Mouse (Mus musculus): ENCODE results near the gene 1810010H24Rik. TPM values are rescaled to one million over a fixed set of nuclear protein-coding genes. Genes with fewer than 3 reads are reported as not detected.
"Not testable (repeated sequence)": the region's sequence is repeated elsewhere in the genome, so short reads cannot be mapped to it uniquely, and the experiment has no call there.

1810010H24Rik gene
- polyA plus RNA-seq, 3 experiments from 2014 or later, result 0.75 to 1.1 (median 0.88) TPM

DNA sequence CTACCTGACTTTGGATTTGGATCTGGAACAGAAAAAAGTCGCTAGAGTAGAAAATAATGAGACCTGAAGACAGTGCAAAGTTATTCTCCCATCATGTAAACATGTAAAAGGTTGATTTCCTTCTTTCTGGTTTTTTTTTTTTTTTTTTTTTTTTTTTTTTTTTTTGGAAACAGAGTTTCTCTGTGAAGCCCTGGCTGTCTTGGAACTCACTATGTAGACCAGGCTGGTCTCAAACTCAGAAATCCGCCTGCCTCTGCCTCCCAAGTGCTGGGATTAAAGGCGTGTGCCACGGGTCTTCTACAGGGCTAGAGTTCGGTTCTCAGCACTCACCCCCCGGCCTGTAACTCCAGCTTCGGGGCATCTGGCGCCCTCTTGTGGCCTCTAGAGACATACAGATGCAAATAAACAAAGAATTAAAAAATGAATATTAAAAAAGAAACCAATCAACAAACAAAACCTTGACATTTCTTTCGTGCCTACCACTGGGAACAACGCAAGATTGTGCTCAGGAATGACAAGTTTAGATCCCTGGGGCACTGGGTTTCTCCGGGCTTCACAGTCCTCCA is 11.4 kb upstream of the 1810010H24Rik start:
- no peak for ATAC-seq

DNA sequence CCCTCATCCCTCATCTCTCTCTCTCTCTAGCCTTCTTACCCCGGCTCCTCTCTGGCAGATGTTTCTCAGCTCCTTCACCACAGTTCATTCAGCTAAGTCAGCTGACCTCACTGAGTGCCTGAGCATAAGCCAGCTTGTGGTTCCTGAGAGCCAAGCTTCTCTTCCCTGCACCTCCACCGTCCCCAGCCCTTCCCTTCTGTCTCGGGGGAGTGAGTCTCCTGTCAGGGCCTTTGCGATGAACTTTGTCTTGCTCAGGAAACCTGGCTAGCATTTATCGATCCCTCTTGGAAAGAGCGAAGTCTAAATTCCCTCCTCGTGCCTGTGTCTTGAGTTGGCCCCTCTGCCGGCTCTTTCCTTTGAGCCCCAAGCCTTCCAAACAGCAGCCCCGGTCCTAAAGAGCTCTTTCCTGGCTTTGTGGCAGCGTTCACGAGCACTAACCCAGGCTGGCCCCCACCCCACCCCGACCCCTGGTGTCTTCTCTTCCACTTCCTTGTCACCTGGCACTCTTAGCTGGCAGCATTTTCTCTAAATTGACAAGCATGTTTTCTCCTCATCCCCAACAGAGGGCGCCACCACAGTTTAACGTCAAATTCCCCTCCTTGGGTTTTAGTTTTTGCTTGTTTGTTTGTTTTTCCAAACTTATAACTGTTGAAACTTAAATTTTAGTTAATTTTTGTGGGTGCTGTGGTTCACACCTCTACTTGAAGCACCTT is 10.7 kb upstream of the 1810010H24Rik start:
- no peak for ATAC-seq

DNA sequence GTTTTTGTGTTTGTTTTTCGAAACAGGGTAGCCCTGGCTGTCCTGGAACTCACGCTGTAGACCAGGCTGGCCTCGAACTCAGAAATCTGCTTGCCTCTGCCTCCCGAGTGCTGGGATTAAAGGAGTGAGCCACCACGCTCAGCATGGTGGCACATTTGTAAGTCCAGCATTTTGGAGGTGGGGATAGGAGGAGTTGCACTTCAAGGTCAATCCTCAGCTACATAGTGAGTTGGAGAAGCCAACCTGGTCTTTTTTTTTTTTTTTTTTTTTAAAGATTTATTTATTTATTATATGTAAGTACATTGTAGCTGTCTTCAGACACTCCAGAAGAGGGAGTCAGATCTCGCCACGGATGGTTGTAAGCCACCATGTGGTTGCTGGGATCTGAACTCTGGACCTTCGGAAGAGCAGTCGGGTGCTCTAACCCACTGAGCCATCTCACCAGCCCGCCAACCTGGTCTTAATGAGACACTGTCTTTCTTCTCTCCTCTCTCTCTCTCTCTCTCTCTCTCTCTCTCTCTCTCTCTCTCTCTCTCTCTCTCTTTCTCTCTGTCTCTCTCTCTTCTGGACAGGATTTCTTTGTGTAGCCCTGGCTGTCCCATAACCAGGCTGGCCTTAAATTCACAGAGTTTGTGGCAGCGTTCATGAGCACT is 9.8 kb upstream of the 1810010H24Rik start:
- not testable (repeated sequence) for ATAC-seq

DNA sequence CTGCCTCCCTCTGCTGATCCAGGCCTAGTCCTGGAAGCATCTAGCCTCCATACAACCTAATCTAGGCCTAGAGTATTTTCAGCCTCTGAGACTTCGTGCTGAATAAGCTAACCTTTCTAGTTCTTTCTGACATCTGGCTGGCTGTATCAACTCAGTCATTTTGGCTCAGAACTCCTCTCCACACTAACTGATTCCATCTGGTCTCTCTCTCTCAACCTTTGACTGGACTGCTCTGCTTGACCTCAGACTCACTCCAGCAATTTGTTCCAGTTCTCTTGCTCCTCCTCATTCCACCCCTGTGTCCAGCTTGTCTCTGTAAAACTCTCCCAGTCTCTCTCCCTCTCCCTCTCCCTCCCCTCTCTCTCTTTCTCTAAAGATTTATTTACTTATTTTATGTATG is 8.6 kb upstream of the 1810010H24Rik start:
- ATAC-seq, result no peak

DNA sequence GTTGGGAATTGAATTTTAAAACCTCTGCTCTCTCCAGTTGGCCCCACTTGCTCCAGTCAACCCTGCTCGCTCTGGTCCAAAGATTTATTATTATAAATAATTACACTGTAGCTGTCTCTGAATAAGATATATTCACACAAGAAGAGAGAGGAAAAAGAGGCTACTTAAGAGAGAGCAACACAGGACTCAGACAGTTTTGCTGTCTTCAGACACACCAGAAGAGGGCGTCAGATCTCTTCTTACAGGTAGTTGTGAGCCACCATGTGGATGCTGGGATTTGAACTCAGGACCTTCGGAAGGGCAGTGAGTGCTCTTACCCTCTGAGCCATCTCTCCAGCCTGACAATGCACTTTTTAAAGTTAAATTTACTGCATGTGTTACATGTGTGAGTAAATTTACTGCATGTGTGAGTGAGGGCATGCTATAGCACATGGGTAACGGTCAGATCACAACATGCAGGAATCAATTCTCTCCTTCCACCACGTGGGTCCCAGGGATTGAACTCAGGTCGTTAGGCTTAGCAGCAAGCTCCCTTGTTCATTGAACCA is 8.1 kb upstream of the 1810010H24Rik start:
- ATAC-seq, result no peak

DNA sequence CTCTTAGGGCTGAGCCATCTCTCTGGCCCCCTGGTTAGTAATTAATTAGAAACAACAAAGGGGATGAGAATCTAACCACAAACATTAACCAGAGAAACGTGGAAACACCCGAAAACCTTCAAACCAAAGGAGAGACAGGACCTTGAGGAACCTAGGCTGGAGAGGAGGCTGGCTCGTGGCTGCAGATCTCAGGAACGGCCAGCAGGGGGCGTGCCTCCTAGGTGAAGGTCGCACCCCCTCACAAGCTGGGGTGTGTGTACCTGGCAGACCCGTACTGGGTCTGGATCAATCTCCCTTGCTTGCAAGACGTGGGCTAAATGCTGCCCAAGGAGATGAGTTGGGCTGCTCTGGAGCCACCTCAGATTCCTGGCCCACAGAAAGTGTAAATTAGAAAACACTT is 6.9 kb upstream of the 1810010H24Rik start:
- no peak for ATAC-seq

DNA sequence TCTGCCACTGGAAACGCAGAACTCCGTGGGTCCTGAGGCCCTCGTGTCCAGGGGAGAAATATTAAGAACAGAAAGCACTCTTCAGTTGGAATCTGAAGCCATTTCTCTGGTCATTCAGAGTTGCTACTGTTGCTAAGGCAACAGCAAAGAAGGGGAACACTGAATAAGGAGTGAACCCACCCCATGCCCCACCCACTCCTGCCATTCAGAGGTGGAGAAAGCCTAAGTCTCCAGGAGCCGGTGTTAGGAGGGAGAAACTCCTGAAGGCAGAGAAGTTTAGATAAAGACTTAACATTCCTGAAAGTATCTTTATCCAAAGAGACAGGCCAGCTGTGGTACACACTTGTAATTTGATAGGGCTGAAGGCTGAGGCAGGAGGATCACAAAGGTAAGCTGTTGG is 6.2 kb upstream of the 1810010H24Rik start:
- no peak for ATAC-seq

DNA sequence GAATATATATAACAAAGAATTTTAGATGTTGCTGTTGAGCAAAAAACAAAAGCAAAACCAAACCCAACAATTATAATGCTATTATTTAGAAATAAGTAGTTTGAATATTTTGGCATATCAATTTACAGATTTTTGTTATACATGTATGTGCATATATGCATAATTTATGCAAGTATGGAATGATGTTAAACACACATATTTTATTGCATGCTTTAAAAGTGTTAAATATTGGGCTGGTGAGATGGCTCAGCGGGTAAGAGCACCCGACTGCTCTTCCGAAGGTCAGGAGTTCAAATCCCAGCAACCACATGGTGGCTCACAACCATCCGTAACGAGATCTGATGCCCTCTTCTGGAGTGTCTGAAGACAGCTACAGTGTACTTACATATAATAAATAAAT is 5.8 kb upstream of the 1810010H24Rik start:
- ATAC-seq, result not testable (repeated sequence)

DNA sequence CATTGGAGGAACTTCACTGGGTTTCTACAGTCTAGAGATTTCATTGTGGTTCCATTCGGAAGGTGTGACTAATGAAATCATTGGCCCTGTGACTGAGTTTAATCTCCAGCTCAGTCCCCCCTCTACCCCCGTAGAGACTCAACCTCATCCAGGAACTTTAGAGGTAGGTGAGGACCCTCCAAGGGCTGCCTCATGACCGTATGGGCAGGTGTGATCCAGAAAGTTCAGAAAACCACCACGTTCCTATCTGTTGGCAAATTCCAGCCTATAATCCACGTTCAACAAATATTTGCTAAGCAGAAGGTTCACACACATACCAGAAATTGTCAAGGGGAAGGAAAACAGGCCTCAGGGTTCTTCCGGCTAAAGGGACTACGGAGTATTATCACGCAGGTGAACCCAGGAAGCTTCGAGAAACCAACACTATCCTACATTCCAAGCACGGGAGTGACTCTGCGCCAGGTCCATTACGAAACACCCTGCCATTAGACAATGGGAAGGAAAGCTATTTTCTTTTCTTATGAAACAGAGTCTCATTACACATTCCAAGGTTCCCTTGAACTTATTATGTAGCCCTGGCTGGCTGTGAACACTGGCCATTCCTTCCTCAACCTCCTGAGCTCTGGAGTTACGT is 3.3 kb upstream of the 1810010H24Rik start:
- ATAC-seq, result no peak

DNA sequence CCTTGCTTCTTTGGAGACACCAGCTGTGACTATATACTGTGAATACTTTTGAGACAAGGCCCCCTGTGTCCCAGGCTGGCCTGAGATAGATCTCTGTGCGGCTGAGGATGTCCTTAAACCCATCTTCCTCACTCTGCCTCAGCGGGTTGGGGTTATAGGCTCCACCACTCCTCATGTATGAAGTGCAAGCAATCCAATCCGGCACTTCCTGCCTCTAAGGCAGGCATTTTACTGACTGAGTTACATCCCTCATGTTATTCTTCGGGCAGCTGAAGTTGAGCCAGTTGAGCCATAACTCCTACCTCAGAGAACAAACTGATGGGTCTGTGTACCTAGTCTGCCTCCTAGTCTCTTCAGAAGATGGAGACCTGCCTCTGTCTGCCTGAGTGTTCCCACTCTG is 1.1 kb upstream of the 1810010H24Rik start:
- ATAC-seq, result no peak

DNA sequence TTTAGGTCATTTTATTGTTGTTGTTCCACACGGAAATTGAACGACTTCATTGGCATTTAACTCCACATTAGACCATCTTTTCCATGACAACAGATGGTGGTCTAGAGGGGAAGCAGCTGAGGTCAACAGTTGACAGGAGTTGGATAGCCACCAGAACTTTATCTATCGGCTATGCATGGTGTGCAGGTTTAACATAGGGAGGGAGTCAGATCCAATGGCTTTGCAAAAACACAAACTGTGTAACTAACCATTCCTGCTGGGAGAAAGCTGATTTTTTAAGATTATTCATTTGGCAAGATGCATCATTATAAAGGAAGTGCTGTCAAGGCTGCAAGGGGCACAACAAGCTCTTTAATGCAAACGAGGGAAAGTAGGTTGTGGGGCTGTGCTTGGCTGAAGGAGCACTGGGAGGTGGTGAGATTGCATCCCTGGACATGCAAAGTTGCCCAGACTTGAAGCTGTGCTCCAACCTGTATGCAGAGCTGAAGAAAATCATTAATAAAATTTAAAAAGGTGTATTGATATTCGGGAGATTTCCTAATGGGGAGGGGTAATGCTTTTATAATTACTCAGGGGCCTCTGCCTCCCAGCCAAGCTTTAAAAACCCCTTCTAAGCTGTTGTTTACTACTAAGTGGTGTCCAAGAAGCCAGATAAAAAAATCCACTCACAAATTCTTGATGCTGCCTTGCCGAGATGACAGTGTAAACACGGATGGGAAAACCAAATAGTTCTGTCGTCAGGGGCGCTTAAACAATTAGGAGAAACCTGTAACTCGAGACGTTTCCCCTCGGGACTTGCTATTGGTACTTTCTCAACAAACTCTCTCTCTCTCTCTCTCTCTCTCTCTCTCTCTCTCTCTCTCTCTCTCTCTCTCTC is 1.3 kb downstream of the 1810010H24Rik start:
- ATAC-seq, result no peak

DNA sequence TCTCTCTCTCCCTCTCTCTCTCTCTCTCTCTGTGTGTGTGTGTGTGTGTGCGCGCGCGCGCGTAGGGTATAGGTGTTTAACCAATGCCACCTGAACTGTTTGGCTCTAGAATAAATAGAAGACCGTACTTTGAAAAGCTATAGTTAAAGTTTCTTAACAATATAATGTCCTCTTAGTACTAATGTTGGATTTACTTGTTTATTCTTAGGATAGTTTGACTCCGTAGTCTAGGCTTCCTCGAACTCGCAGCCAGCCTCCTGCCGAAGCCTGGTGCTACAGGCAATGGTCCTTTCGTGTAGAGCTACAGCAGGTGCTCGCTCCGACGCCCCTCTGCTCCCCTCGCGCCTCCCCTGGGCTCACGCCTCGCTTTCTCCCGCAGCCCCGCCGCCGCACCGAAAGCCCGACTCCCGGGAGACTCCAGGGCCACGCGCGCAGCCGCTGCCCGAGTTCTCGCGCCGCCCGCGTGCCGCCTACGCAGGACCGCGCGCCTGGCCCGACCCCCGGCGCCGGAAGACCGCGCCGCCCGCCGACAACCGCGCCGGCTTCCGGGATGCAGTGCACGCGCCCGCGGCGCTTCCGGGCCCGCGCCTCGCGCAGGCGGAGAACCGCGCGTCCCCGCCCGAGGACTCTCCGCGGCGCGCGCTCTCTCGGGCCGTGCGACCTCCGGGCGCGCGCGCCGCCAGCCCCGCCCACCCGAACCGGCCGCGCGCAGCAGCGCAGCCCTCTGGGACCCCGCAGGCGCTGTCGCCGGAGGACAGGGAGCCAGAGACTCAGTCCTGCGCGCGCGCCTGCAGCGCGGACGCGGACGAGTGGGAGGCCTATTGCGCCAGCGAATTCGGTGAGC is 2.2 kb downstream of the 1810010H24Rik start:
- peak; percentile 75 for ATAC-seq

DNA sequence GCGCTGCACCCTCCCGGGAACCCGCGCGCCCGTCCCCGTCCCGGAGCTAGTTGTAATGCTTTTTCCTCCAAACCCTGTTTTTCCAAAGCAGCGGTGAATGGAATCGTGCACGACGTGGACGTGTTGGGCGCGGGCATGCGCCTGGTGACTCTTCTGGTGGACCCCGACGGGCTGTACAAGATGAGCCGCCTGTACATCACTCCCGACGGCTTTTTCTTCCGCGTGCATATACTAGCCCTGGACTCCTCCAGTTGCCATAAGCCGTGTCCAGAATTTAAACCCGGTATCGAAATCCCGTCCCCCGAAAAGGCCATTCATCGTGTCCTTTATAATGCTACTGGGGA is 2.8 kb downstream of the 1810010H24Rik start:
- peak; percentile 5 for ATAC-seq

DNA sequence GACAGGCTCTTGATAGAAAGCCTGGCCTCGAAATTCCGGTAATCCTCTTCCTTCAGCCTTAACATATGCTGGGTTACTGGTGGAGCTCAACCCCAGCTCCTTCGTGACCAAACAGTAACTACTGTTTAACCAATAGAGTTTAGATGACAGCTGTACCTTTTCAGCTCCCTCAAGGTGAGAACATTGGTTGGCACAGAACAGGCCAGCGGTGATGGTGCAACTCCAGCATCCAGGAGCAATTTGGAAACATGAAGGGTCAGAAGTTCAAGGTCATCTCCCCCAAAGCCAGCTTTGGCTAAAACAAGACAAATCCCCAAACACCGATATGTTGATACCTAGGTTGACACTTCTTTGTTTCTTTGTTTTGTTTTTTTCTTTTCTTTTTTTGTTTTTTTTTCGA is 3.3 kb downstream of the 1810010H24Rik start:
- ATAC-seq, result no peak

DNA sequence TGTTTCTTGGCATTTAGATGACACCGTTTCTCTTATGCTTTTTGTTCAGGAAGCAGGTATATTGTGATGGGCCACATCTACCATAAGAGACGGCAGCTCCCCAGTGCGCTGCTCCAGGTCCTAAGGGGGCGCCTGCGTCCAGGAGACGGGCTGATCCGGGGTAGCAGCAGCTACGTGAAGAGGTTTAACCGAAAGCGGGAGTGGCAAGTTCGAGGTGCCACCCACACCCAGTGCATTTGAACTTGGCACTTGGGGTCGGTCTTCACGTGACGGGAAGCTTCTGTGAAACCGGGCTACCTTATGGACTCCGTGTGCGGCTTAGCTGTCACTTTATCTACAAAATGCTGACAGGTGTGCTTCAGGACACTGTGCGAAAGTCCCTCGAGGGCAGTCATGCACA is 4.1 kb downstream of the 1810010H24Rik start:
- ATAC-seq, result no peak

DNA sequence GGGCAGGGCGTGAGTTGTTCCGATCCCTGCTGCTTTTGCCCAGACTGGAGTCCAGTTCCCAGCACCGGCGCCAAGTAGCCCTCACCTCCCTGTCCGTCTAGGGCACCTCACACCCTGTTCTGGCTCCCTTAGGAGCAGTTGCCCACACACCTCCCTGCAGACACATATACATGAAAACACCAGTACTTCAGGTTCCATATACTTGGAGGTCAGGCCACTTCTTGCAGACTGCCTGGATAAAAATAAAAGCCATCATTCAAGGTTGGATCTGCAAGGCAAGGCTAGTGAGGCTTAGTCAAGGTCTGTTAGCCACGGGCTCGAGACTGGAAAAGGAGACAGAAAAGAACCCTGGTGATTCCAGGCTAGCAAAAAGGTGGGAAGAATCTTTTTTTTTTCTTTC is 6.2 kb downstream of the 1810010H24Rik start:
- no peak for ATAC-seq

DNA sequence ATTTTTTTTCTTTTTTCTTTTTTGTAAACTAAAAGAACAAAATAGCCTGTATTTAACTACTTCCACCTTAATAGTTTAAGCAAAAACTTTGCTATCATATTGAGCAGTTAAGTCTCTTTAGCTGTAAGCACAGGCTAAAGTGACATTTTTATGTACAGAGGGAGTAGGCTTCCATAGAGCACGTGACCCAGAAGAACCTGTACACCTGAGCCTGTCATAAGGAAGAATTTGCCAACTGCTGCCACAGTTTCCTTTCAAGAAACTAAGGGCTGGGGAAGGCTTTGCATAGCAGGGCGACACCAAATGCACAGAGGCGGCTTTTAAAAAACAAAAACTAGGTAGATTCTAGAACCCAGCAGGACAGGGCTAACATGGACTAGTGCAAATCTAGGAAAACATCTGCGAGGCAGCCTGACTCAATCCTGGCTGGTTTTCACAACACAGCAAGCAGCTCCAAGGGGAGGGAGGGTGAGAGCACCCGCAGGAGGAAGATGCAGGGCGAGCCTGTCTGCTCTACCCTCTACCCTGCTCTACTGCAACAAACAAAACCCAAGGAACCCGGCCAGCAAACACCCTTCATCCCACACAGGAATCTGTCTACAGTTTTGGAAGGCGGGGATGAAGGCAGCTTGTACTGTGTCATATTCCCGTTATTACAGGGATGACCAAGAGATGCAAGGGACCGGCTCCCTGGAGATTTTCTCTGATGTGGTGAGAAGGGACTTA is 8.8 kb downstream of the 1810010H24Rik start:
- ATAC-seq, result no peak

DNA sequence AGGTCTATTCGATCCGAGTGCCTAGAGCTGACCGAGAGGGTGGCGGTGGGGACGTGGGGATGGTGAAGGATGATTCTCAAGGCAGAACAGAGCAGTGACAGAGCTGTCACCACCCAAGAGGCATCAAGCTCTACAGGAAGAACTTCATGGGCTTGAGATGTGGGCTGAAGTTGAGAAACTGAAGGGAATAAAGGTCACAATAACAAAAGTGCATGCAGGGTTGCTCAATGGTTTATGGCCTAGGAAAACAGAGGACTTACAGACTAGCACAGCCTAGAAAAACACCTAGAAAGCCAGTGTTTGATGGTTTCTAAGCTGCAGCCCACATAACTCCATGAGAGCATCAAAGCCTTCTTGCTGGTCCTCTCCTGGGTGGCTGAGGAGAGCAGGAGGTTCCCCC is 13.9 kb downstream of the 1810010H24Rik start:
- no peak for ATAC-seq

DNA sequence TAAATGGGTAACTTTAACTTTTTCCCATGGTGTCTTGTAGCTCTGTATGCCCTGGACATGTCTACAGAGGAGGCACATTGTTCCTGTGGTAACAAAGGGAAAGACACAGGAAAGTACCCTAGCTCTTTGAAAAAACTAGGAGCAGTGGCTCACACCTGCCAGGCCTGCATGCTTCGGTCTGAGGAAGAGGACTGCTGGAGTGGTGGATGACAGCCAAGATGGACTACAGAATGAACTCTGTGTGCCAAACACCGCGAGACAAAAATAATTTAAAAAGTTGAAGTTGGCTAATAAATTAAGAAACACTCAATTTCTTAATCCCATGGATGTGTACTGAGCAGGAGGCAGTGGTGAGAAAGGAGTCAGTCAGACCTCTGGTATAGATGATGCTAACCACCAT is 15.9 kb downstream of the 1810010H24Rik start:
- no peak for ATAC-seq

DNA sequence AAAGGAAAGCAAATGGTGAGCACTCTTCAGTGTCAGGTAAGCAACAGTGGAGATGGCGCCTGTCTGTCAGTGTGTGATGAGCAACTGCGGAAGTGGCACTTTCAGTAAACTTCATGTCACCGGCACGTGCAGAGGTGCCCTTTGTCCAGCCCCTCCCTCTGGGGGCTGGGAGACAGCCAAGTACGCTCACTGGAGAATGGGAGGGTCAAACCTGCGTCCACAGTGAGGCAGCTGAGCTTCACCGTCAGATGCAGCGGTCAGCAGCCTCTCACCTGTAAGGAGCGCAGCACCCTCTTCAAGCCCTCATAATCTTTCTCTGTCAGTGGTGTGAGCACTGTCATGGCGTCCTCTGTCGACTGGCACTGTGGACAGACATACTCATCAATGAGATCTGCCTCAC is 17.9 kb downstream of the 1810010H24Rik start:
- ATAC-seq, result no peak

DNA sequence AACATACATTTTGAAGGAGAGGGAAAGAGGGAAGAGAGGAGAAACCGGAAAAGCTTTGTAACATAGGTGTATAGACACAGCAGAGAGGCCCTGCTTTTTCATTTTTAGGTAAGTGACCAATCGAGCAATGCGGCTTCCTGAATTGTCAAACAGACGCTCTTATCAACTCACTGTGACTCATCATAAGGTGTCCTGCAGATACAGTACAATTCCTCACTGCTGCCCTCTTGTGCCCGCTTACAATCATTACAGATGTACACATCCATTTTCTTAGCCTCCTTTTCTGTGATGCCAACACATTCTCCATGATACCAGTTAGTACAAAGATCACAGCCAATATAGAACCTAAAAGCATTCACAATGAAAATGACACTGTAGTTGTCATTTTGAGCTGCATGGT is 18.8 kb downstream of the 1810010H24Rik start:
- peak; percentile 67 for ATAC-seq
